Mouse (Mus musculus) cerebellum, postnatal 10 days (tissue): Measurements from ENCODE around the gene Nedd9.

Source experiments
- DNase-seq, 2 experiments: peaks; one replicate each; pipeline ENCODE4 v3.0.0; 2021; ENCODE audit warnings: mixed read lengths in 2 of 2

Nedd9 gene

DNA sequence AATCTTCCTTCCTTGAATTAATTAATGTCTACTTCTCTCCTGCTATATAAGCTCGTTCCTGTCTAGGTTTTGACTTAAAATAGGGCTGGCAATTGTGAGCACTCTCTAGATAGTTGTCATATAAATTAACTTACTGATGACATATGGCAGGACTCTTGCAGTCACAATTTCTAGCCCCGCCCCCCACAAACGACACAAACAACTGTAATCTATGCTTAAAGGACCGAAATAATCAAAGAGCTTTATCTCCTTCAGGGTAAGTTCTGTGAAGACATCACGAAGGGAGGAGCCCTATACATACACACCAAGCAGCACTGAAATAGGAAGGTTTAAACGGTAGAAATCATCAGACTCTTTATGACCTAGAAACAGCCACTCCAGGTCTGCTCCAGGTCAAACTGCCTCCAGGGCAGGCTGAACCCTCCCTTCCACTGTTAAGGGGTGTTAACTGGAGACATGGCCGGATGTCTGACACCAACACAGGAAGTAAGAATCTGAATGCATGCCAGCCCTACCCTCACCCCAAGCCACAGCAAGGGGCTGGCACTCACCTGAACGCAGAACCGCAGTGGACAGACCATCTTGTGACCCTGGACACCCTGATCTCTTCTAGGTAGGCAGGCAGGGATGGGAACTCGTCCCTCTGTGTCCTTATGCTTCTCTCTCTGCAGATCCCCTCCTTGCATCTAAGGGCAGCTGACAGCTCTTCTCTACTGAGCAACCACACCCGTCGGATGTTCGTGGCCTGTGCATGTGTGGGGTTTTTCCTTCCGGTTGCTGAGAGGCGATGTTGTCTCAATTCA lies at the start of gene Nedd9:
Gene Nedd9 (minus strand): TSS at position 757 of the 803 bp plus-strand sequence.
- DNase-seq = no peak

- no peak for DNase-seq
These were observed 45.5 kb upstream of the Nedd9 start for GRCm38 (mm10) chr13:41532625-41533024.

- no peak for DNase-seq
These were observed 43.2 kb upstream of the Nedd9 start for GRCm38 (mm10) chr13:41530326-41530725.

DNA sequence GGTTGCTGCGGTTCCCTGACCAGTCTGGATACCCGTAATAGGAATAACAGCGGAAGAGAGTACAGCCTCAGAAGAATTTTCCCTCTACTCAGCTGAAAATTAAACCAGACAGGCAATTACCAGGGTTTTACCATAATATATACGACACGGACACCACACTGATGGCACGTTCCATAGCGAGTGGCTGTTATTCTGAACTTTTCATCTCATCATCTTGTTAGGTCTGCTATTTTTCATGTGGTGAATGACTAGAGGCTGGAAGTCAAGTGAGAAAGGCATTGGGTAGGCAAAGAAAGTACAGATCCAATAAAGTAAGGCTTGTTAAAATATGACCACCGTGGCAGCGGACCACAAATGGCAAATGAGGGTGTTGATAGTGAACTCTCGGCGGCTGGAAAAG lies 37.0 kb upstream of the Nedd9 start:
- DNase-seq = no peak

DNA sequence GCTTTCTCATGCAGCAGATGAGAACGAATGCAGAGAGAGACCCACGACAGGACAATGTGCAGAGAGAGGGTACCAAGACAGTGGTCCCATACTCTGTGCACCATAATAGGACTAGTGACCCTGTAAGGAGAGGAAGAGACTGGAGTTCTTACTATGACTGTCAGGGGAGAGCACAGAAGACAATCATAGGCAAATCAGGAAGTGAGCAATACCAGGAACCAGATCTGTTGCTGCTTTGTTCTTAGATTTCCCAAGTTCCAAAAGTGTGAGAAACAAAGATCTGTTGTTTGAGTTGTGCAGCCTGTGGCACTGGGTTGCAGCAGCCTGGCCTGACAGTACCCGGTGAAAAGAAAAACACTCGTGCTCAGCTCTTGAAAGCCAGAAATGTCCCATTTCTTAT lies 34.1 kb upstream of the Nedd9 start:
- DNase-seq = no peak

GRCm38 (mm10) chr13:41520549-41521161 lies 33.5 kb upstream of the Nedd9 start:
- no peak for DNase-seq

DNA sequence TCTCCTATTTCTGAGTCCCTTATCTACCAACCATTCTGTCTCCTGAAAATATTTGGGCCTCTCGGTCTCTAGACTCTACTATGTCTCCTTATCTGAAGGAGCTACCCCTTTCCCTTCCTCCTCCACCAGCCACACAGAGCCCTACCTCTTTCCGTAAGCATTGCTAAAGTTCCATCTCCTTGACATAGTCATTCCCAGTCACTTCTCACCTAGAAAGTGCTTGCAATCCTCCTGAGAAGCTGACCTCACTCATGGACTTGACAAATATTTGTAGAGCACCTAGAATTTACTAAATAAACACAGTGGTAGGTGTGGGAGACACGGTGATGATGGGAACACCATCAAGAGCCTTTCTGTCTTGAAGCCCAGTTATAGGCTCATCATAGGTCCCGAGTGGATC lies 32.6 kb upstream of the Nedd9 start:
- DNase-seq = no peak

- no peak for DNase-seq
These were observed 30.0 kb upstream of the Nedd9 start for GRCm38 (mm10) chr13:41517193-41517592.

- DNase-seq = no peak
These were observed 28.6 kb upstream of the Nedd9 start for GRCm38 (mm10) chr13:41515749-41516148.

DNA sequence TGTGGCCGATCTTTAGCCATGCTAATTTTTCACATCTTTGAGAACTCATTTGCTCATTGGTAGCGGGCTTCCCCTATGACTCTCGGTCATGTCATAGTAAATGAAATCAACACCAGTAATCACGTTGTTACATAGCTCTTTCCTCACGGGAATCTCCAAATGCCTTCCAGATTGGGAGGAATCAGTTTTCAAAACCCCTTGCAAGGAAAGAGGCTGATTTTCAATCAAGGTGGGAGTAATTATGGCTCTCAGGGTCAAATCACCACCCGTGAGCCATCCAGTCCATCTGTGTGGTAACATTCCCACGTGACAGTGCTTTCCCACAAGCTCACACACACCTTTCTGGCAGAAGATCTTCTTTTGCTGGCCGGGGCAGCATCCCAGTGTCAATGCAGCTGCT lies 27.8 kb upstream of the Nedd9 start:
- no peak for DNase-seq

- no peak for DNase-seq
These were observed 26.3 kb upstream of the Nedd9 start for GRCm38 (mm10) chr13:41513456-41513855.

- no peak for DNase-seq
These were observed 25.1 kb upstream of the Nedd9 start for GRCm38 (mm10) chr13:41512243-41512642.

DNA sequence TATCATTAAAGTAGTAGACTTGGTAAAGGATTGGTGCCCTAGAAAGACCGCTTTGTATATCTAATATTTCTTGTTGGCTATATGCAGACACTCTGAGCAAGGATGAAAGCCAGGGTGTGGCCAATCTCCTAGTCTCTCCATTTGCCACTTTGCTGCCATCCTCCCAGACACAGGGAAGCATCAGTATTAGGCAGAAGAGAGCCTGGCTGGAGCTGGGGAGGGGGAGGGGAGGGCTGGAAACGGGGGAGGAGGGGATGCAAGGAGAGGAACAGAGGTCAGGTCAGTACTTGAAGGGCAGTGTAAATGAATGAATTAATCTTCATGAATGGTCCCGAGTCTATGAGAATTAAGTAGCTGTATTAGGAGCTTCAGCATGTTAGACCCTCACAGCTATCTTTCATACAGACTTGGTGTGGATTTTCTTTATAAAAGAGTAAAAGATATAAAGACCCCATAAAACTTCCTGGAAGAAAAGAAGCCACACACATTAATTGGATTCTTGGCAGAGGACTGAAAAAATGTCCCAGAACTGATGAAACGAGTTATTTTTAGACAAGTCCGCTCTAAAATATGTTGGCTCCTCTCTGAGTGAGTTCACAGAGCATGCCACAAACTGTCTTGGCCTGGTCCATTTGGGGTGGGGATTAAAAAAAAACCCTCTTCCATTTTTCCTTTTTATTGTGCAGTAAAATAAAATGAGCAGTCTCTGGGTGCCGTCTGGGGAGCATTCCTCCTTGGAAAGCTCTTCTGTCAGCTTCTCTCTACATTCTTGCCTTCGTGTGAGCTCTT lies 23.7 kb upstream of the Nedd9 start:
- DNase-seq = no peak

GRCm38 (mm10) chr13:41505594-41505993 lies 18.4 kb upstream of the Nedd9 start:
- no peak for DNase-seq

DNA sequence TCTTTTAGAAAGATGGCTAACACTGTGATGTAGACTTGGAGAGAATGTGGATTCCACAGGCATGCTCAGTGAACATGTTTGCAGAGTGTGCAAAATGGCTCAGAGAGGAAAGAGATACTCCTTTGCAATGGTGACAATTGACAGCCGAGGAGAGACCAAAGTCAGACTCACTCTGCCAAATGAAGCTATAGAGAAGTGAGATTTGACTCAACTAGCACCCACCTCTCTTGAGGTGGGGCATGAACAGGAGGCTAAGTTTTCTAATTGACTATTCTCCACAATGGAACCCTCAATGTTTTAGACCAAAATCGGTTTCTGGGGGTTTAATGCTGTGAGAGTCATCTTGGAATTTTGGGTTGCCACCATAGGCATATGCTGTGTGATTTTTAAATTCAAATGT lies 17.8 kb upstream of the Nedd9 start:
- no peak for DNase-seq

GRCm38 (mm10) chr13:41504448-41504847 lies 17.3 kb upstream of the Nedd9 start:
- no peak for DNase-seq

- DNase-seq = no peak
These were observed 15.7 kb upstream of the Nedd9 start for GRCm38 (mm10) chr13:41502917-41503301.

DNA sequence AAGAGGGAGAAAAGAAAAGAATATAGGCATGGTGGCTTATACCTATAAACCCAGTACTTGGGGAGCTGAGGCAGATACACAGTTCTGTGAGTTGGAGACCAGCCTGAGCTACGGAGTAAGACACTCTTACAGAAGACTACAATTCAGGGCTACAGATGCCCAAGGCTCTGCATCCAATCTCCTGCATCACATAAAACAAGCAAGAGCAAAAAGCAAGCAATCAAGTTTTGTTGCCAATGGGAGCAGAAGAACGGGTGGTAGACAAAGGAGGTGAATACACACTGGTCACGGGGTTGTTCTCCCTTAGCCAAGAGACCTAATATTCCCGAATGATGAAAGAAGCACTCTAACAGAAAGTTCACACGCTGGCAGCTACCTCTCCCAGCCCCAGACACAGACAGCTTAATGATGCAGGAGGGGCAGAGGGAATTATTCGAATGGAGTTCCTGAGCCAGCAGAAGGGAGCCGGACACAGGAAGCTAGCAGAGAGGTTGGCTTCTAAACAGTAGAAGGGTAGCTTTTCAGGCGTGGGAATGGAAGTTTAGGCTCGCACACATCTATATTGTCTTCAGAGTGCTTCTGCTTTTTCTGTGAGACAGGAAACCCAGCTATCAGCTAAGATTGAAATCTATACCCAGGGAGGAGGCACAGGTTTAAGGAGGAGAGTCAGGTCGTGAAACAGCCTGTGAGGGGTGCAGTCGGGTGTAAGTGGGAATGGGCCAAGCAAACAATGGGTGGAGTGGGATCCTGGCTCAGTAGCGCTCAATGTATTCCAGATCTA lies 15.2 kb upstream of the Nedd9 start:
- no peak for DNase-seq

- DNase-seq = no peak
These were observed 13.6 kb upstream of the Nedd9 start for GRCm38 (mm10) chr13:41500793-41501192.

- DNase-seq = no peak
These were observed 11.5 kb upstream of the Nedd9 start for GRCm38 (mm10) chr13:41498611-41499121.

DNA sequence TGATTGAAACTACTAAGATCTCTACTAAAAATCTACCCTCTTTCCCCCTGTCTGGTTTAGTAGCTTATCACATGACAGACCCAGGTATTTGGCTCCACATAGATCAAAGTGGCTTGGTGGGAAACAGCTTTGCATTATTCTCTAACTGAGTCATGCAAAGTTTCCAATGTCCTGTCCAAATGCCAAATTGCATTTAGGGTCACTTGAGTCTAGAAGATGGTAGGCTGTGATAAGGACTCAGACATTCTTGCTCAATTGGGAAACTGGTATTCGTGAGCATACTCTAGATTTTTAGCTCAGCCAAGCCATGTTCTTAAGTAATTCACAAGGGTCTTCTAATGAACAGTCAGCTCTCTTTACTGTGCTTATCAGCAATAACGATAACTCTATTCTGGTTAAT lies 7.5 kb upstream of the Nedd9 start:
- no peak for DNase-seq

DNA sequence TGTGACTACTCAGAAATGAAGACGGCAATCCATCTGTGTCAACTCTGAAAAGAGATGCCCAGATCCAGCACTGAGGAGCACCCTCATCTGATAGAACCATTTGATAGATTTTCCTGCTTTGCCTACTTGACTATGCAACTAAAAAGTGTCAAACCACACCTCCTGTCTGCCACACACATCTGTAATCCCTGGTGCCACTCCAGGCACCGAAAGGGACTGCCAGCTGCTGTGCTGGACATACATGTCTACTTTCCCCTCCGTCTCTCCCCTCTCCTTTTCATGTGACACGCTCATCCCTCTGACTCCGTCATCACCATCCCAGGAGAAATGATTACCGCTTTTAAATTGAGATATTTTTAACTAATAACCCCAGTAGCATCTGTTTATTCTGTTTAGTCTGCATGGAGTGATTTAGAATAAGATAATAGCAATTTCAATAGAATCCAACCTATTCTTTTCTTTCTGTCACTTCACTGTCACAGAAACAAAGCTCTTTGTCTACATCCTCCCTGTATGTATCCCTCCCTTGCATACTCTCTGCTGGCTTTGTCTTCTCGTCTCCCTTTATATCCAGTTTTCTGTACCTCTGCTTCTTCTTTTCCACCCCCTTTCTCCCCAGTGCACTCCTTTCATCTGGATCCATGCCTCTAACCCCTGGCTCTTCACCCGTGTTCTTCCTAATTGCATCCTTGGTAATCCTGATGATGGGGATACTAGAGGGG lies 5.0 kb upstream of the Nedd9 start:
- no peak for DNase-seq
